Mouse (Mus musculus) midbrain, postnatal 0 days (tissue): ENCODE measurements around the gene Ptprn2. TPM values are rescaled to one million over a fixed set of nuclear protein-coding genes. Genes with fewer than 3 reads are reported as not detected.

Source experiments
- ATAC-seq: fragments of 200-750 bp; cut with Nextera tagmentation; 2 replicates; pipeline ENCODE4 v1.8.0; 2017; ENCODE audit warnings: moderate number of reproducible peaks, mild to moderate bottlenecking, moderate TSS enrichment, moderate library complexity; ENCODE audit not compliant: low FRiP score
- DNase-seq: peaks from one replicate; pipeline ENCODE4 v3.0.0-alpha.2; 2015; ENCODE audit warnings: low spot score
- H3K27ac ChIP-seq: fragments of 300-500 bp; sonication (generic); 2 replicates; pipeline ENCODE4 v1.5.1; 2014; ENCODE audit warnings: low read depth, mild to moderate bottlenecking, low read length, mixed read lengths
- H3K27me3 ChIP-seq: fragments of 300-500 bp; sonication (generic); 2 replicates; pipeline ENCODE4 v1.6.1; 2014; ENCODE audit warnings: low read length, control low read depth, mixed read lengths; ENCODE audit not compliant: insufficient read depth
- H3K36me3 ChIP-seq: fragments of 300-500 bp; sonication (generic); 2 replicates; pipeline ENCODE4 v1.6.1; 2014; ENCODE audit warnings: low read length, control low read depth, mixed read lengths; ENCODE audit not compliant: insufficient read depth
- H3K4me1 ChIP-seq: fragments of 300-500 bp; sonication (generic); 2 replicates; pipeline ENCODE4 v1.6.1; 2014; ENCODE audit warnings: mild to moderate bottlenecking, control low read depth, antibody characterized with exemption, low read length, mixed read lengths; ENCODE audit not compliant: insufficient read depth
- H3K4me2 ChIP-seq: fragments of 300-500 bp; sonication (generic); 2 replicates; pipeline ENCODE4 v1.6.1; 2014; ENCODE audit warnings: low read depth, mild to moderate bottlenecking, low read length, mixed read lengths; ENCODE audit not compliant: poor library complexity, severe bottlenecking
- H3K4me3 ChIP-seq: fragments of 300-500 bp; sonication (generic); 2 replicates; pipeline ENCODE4 v1.5.1; 2014; ENCODE audit warnings: low read depth, mild to moderate bottlenecking, low read length, moderate library complexity
- H3K9ac ChIP-seq: fragments of 300-500 bp; sonication (generic); replicated peaks from 2 replicates; pipeline ENCODE4 v1.6.1; 2014; ENCODE audit warnings: mild to moderate bottlenecking, low read length, moderate library complexity, mixed read lengths; ENCODE audit not compliant: poor library complexity, severe bottlenecking
- H3K9me3 ChIP-seq: fragments of 300-500 bp; sonication (generic); 2 replicates; pipeline ENCODE4 v1.6.1; 2016; ENCODE audit warnings: low read length, control low read depth
- CTCF ChIP-seq: IDR thresholded peaks from 2 replicates; pipeline ENCODE4 v1.5.1; 2016; ENCODE audit warnings: antibody characterized with exemption, mild to moderate bottlenecking
- WGBS: fragments of 180-500 bp; shearing (Covaris S2); extraction: QIAGEN DNeasy Blood & Tissue Kit; methylation state at CpG from one replicate; pipeline ENCODE4 v1.1.7; 2014; 5-methylcytosine and 5-hydroxymethylcytosine counted together
- polyA plus RNA-seq: library from polyadenylated mRNA; unstranded; fragments of >200 nt; fragmentation: Nextera tagmentation; extraction: Ambion mirVana; gene quantifications from 2 replicates; pipeline ENCODE4 v1.2.1, GENCODE M21; 2015
- total RNA-seq: library from RNA; depleted of rRNA; stranded (reverse); fragments of >200 nt; gene quantifications from 2 replicates; pipeline ENCODE4 v1.2.3, GENCODE M21; 2014

The Ptprn2 gene
- total and polyA plus RNA-seq, 2 experiments from 2014 or later: 22.2 to 110 TPM

DNA sequence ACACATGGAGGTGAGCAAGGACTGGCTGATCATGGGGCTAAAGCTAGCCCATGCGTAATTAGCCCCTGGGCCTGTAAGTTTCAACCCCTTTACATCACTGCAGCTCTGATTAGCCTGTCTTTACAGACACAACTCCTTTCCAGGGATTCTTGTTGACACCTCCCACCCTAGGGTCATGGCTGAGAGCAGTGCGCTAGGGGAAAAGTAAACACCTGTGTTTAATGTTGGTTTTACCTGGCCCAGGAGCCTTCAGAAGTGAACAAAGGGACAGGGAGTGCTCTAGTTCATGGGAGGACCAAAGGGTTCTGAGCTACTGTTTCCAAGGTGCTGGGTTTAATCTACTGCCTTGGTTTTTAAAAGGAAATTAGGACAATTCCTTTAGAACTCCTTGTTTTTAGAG, 100.6 kb downstream of the Ptprn2 start:
- H3K9me3 ChIP-seq: no peaks in the 10 kb centered on the region
- no peaks in the 10 kb centered on the region for H3K27me3 ChIP-seq
- no peak for TF ChIP-seq CTCF
- no peak overlapping the region for H3K4me3 ChIP-seq
- WGBS: 93% methylated on average over 2 of the region's 2 CpGs
- no peak overlapping the region for H3K9ac ChIP-seq
- no peak for ATAC-seq
- no peak overlapping the region for H3K4me2 ChIP-seq
- DNase-seq: no peak
- H3K27ac ChIP-seq: no peak overlapping the region
- peaks cover 9% of the 10 kb centered on the region; the same call in 1 of the 2 replicates for H3K4me1 ChIP-seq
- H3K36me3 ChIP-seq: no peaks in the 10 kb centered on the region

DNA sequence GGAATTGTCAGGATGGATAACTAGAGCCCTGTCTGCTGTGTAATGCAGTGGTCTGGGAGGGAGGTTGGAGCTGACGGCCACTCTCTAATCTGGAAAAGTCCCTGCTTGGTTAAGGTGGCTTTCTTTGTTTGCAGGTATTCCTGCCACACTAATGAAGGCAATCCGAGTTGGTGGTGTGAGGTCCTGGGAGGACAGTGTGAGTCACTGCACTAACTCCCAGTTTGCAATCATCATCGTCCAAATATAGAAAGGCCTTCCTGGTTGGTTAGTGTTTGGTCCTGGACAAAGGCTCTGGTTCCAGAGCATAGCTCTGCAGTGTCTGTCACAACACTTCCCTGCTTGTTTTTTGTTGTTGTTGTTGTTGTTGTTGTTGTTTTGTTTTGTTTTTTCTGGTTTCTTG, 102.0 kb downstream of the Ptprn2 start:
- Histone ChIP-seq H3K27me3 (no peaks in the 10 kb centered on the region), H3K4me1 (no peaks in the 10 kb centered on the region), H3K36me3 (no peaks in the 10 kb centered on the region), H3K9ac (no peak overlapping the region), H3K4me3 (no peak overlapping the region), H3K9me3 (no peaks in the 10 kb centered on the region), H3K4me2 (no peak overlapping the region), H3K27ac (no peak overlapping the region)
- WGBS: 81% methylated on average over 3 of the region's 3 CpGs
- TF ChIP-seq CTCF: no peak
- ATAC-seq: no peak
- no peak for DNase-seq

DNA sequence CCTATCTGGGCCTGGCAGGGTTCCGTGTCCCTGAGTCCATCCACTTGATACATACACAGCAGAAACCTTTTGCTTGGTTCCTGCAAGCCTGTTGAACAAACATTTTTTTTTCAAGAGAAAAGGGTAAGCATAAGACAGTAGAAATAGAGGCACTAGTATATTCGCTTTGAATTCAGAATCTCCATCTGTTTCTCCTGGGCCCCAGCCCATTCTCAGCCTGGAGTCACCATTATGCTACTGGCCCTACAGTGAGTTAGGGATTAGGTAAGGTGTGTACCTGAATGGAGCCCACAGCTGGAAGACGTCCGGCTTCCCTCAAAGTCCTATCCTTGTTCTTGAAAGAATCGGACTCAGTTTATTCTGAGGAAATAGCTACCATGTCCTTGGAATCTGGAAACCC, 104.6 kb downstream of the Ptprn2 start:
- WGBS: 93% methylated on average over 5 of the region's 5 CpGs
- Histone ChIP-seq H3K9ac (no peak overlapping the region), H3K4me3 (no peak overlapping the region), H3K36me3 (no peaks in the 10 kb centered on the region), H3K27me3 (no peaks in the 10 kb centered on the region), H3K27ac (no peak overlapping the region), H3K4me2 (no peak overlapping the region), H3K4me1 (no peaks in the 10 kb centered on the region; the same call in 1 of the 2 replicates), H3K9me3 (no peaks in the 10 kb centered on the region)
- DNase-seq (no peak), ATAC-seq (no peak)
- no peak for TF ChIP-seq CTCF

DNA sequence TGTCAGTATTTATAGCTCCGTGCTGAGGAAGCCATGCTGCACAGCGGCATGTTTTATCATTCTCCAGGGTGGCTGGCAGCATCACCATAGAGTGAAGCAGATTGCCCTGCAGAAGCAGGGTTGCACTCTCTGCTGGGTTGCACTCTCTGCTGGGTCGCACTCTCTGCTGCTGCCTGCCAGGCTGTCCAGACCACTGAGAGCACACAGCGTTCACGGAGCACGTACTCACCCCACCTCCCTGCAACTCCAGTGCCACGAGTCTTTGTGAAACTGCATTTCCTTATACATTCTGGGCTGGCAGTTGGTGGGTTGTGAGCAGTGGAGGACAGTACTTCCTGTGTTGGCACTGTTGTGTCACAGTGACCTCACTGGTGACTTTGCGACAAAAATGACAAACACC, 108.9 kb downstream of the Ptprn2 start:
- DNase-seq (no peak), ATAC-seq (no peak)
- H3K9me3 ChIP-seq: no peaks in the 10 kb centered on the region
- TF ChIP-seq CTCF: no peak
- H3K27me3 ChIP-seq: no peaks in the 10 kb centered on the region
- WGBS: 77% methylated on average over 8 of the region's 8 CpGs
- H3K4me2 ChIP-seq: no peak overlapping the region
- no peak overlapping the region for H3K4me3 ChIP-seq
- H3K27ac ChIP-seq: no peak overlapping the region
- H3K9ac ChIP-seq: no peak overlapping the region
- H3K4me1 ChIP-seq: peaks cover 16% of the 10 kb centered on the region
- no peaks in the 10 kb centered on the region for H3K36me3 ChIP-seq

DNA sequence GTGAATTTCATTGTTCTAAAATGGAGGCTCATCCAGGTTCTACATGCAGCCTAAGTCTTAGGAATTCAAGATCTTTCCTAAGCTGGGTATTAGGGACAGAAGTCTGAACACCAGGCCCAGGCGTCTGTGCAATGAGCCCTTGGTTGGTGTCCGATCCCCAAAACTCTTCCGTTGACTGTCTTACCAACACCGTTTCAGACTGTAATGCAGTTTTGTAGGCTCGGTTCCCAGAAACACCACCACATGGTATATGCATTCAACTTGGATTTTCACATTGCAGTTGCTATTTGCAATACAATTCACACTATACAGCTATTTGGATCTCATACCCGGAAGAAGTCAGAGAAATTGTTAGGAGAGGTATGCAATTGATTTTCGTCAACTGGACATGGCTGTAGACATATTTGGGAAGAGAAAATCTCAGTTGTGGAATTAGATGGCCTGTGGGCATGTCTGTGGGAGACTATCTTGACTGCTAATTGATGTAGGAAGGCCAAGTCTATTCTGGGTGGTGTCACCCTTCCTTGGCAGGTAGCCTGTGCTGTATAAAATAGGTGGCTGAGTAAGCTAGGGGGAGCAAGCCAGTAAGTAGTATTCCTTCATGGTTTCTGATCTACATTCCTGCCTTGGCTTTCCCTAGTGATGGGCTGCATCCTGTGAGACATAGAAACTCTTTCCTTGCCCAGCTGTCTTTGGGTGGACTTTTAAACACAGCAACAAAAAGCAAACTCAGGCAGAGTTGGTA, 109.5 kb downstream of the Ptprn2 start:
- WGBS: 93% methylated on average over 7 of the region's 7 CpGs
- H3K27ac ChIP-seq: no peak overlapping the region
- ATAC-seq (no peak), DNase-seq (no peak)
- peaks cover 18% of the 10 kb centered on the region for H3K4me1 ChIP-seq
- no peak overlapping the region for H3K9ac ChIP-seq
- TF ChIP-seq CTCF: no peak
- H3K27me3 ChIP-seq: no peaks in the 10 kb centered on the region
- H3K4me3 ChIP-seq: no peak overlapping the region
- H3K9me3 ChIP-seq: no peaks in the 10 kb centered on the region
- H3K36me3 ChIP-seq: no peaks in the 10 kb centered on the region
- H3K4me2 ChIP-seq: no peak overlapping the region

DNA sequence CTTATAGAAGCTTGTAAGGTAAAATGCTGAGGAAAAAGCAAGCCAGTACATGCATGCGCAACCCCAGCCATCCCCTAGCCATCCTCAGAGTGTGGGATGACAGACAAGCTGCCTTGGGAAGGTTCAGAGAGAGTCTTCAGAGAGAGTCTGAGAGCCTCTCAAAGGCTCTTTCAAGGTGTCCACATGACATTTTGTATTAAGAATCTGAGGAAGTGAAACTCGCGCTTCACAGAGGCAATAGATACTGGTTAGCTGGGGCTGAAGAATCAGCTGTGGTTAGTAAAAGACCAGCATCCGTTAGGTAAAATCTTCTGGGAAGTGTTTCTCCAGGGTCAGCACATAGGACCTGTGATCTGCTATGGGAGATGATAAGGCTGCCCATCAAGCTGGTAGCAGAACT, 110.2 kb downstream of the Ptprn2 start:
- peaks cover 23% of the 10 kb centered on the region for H3K4me1 ChIP-seq
- H3K36me3 ChIP-seq: no peaks in the 10 kb centered on the region
- H3K4me2 ChIP-seq: no peak overlapping the region
- H3K9me3 ChIP-seq: no peaks in the 10 kb centered on the region
- H3K27me3 ChIP-seq: no peaks in the 10 kb centered on the region
- TF ChIP-seq CTCF: no peak
- ATAC-seq (no peak), DNase-seq (no peak)
- no peak overlapping the region for H3K4me3 ChIP-seq
- H3K27ac ChIP-seq: no peak overlapping the region
- H3K9ac ChIP-seq: no peak overlapping the region
- WGBS: 91% methylated on average over 4 of the region's 4 CpGs
